Mouse (Mus musculus): ENCODE measurements around the gene Nek1. TPM values are rescaled to one million over a fixed set of nuclear protein-coding genes. Genes with fewer than 3 reads are reported as not detected.

Gene Nek1
- polyA plus RNA-seq, 1 experiment = 1.5 TPM

GRCm38 (mm10) chr8:60965306-60965705 lies 27.7 kb upstream of the Nek1 start:
- Histone ChIP-seq H3K27me3 (ENCODE audit: control insufficient read depth, insufficient read depth, insufficient read length) (no peaks in the 10 kb centered on the region), H3K36me3 (ENCODE audit: control insufficient read depth, insufficient read depth) (no peaks in the 10 kb centered on the region), H3K4me3 (ENCODE audit: insufficient read depth, poor library complexity, severe bottlenecking) (no peak overlapping the region), H3K79me2 (ENCODE audit: control insufficient read depth, insufficient read depth) (peaks cover 38% of the 10 kb centered on the region), H3ac (ENCODE audit: control insufficient read depth, insufficient read length, low read depth) (no peak overlapping the region), H3K79me3 (ENCODE audit: low read depth) (peaks cover 8% of the 10 kb centered on the region)
- no peak for TF ChIP-seq USF1 (IDR thresholded peaks at IDR 0.05; ENCODE audit: low read depth)
- TF ChIP-seq FOSL1 (IDR thresholded peaks at IDR 0.05; ENCODE audit: insufficient read depth, low read length, poor library complexity, severe bottlenecking) = no peak
- no peak for TF ChIP-seq MAX (IDR thresholded peaks at IDR 0.05)
- TF ChIP-seq MYOG (IDR thresholded peaks at IDR 0.05; ENCODE audit: control insufficient read depth, extremely low read depth, insufficient read length) = no peak
- no peak for TF ChIP-seq CTCF (IDR thresholded peaks at IDR 0.05; ENCODE audit: control insufficient read depth, insufficient read depth, insufficient read length)
- no peak for TF ChIP-seq MYOD1 (IDR thresholded peaks at IDR 0.05; ENCODE audit: control insufficient read depth, insufficient read length, low read depth)
- TF ChIP-seq CEBPB (IDR thresholded peaks at IDR 0.05; ENCODE audit: low read depth) = no peak

GRCm38 (mm10) chr8:60965741-60966140 lies 27.3 kb upstream of the Nek1 start:
- H3K79me3 ChIP-seq (ENCODE audit: low read depth) = peaks cover 8% of the 10 kb centered on the region
- TF ChIP-seq FOSL1 (IDR thresholded peaks at IDR 0.05; ENCODE audit: insufficient read depth, low read length, poor library complexity, severe bottlenecking) = no peak
- no peak for TF ChIP-seq MYOG (IDR thresholded peaks at IDR 0.05; ENCODE audit: control insufficient read depth, extremely low read depth, insufficient read length)
- no peak for TF ChIP-seq USF1 (IDR thresholded peaks at IDR 0.05; ENCODE audit: low read depth)
- TF ChIP-seq CTCF (IDR thresholded peaks at IDR 0.05; ENCODE audit: control insufficient read depth, insufficient read depth, insufficient read length) = no peak
- TF ChIP-seq CEBPB (IDR thresholded peaks at IDR 0.05; ENCODE audit: low read depth) = no peak
- TF ChIP-seq MAX (IDR thresholded peaks at IDR 0.05) = no peak
- TF ChIP-seq MYOD1 (IDR thresholded peaks at IDR 0.05; ENCODE audit: control insufficient read depth, insufficient read length, low read depth) = no peak
- H3K79me2 ChIP-seq (ENCODE audit: control insufficient read depth, insufficient read depth) = peaks cover 38% of the 10 kb centered on the region
- H3K4me3 ChIP-seq (ENCODE audit: insufficient read depth, poor library complexity, severe bottlenecking) = no peak overlapping the region
- no peaks in the 10 kb centered on the region for H3K27me3 ChIP-seq (ENCODE audit: control insufficient read depth, insufficient read depth, insufficient read length)
- H3K36me3 ChIP-seq (ENCODE audit: control insufficient read depth, insufficient read depth) = no peaks in the 10 kb centered on the region
- H3ac ChIP-seq (ENCODE audit: control insufficient read depth, insufficient read length, low read depth) = no peak overlapping the region

GRCm38 (mm10) chr8:60969091-60969490 lies 23.9 kb upstream of the Nek1 start:
- Histone ChIP-seq H3K36me3 (ENCODE audit: control insufficient read depth, insufficient read depth) (no peaks in the 10 kb centered on the region), H3K4me3 (ENCODE audit: insufficient read depth, poor library complexity, severe bottlenecking) (no peak overlapping the region), H3K27me3 (ENCODE audit: control insufficient read depth, insufficient read depth, insufficient read length) (no peaks in the 10 kb centered on the region), H3ac (ENCODE audit: control insufficient read depth, insufficient read length, low read depth) (no peak overlapping the region), H3K79me3 (ENCODE audit: low read depth) (peaks cover 8% of the 10 kb centered on the region), H3K79me2 (ENCODE audit: control insufficient read depth, insufficient read depth) (peaks cover 42% of the 10 kb centered on the region)
- TF ChIP-seq FOSL1 (IDR thresholded peaks at IDR 0.05; ENCODE audit: insufficient read depth, low read length, poor library complexity, severe bottlenecking) (no peak), MYOG (IDR thresholded peaks at IDR 0.05; ENCODE audit: control insufficient read depth, extremely low read depth, insufficient read length) (no peak), MAX (IDR thresholded peaks at IDR 0.05) (no peak), MYOD1 (IDR thresholded peaks at IDR 0.05; ENCODE audit: control insufficient read depth, insufficient read length, low read depth) (no peak), CTCF (IDR thresholded peaks at IDR 0.05; ENCODE audit: control insufficient read depth, insufficient read depth, insufficient read length) (no peak), CEBPB (IDR thresholded peaks at IDR 0.05; ENCODE audit: low read depth) (no peak), USF1 (IDR thresholded peaks at IDR 0.05; ENCODE audit: low read depth) (no peak)

DNA sequence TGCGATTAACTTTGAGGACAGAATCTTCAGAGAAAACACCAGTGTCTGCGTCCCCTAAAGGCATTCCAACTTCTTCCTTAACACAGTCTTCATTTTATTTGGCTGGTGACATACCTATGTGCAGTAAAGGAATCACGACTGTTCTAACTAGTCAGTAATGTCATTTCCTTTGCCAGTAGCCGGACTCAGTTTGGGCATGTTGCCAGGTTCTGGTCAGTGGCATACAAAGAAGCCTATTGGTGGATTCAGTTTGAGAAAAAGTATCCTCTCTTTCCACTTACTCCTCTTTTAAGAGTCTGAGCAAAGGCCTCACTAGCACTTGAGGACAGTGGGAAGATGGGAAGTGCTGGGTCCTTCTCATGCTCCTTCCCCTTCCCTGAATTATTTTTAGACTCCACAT lies 21.2 kb upstream of the Nek1 start:
- Histone ChIP-seq H3K36me3 (ENCODE audit: control insufficient read depth, insufficient read depth) (no peaks in the 10 kb centered on the region), H3K27me3 (ENCODE audit: control insufficient read depth, insufficient read depth, insufficient read length) (no peaks in the 10 kb centered on the region), H3K79me2 (ENCODE audit: control insufficient read depth, insufficient read depth) (peaks cover 33% of the 10 kb centered on the region), H3ac (ENCODE audit: control insufficient read depth, insufficient read length, low read depth) (no peak overlapping the region), H3K4me3 (ENCODE audit: insufficient read depth, poor library complexity, severe bottlenecking) (no peak overlapping the region), H3K79me3 (ENCODE audit: low read depth) (peaks cover 9% of the 10 kb centered on the region)
- TF ChIP-seq MAX (IDR thresholded peaks at IDR 0.05) (no peak), MYOG (IDR thresholded peaks at IDR 0.05; ENCODE audit: control insufficient read depth, extremely low read depth, insufficient read length) (no peak), CEBPB (IDR thresholded peaks at IDR 0.05; ENCODE audit: low read depth) (no peak), FOSL1 (IDR thresholded peaks at IDR 0.05; ENCODE audit: insufficient read depth, low read length, poor library complexity, severe bottlenecking) (no peak), MYOD1 (IDR thresholded peaks at IDR 0.05; ENCODE audit: control insufficient read depth, insufficient read length, low read depth) (no peak), CTCF (IDR thresholded peaks at IDR 0.05; ENCODE audit: control insufficient read depth, insufficient read depth, insufficient read length) (no peak), USF1 (IDR thresholded peaks at IDR 0.05; ENCODE audit: low read depth) (no peak)

DNA sequence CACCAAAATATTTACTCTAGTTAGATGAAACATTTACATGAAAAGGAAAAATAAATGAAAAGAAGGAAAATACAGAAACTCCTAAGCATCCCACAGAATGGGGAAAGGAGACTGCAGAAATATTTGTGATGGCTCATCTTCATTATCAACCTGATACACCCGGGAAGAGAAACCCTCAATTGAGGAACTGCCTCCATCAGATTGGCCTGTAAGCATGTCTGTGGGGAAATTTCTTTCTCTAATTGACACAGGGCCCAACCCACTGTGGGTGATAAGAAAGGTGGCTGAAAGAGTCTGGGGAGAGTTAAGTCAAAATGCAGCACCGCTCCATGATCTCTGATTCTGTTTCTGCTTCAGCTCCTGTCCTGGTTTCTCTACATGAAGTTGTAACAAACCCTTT lies 19.5 kb upstream of the Nek1 start:
- H3K79me3 ChIP-seq (ENCODE audit: low read depth) = peaks cover 7% of the 10 kb centered on the region
- no peak overlapping the region for H3ac ChIP-seq (ENCODE audit: control insufficient read depth, insufficient read length, low read depth)
- H3K4me3 ChIP-seq (ENCODE audit: insufficient read depth, poor library complexity, severe bottlenecking) = no peak overlapping the region
- H3K27me3 ChIP-seq (ENCODE audit: control insufficient read depth, insufficient read depth, insufficient read length) = no peaks in the 10 kb centered on the region
- peaks cover 40% of the 10 kb centered on the region for H3K79me2 ChIP-seq (ENCODE audit: control insufficient read depth, insufficient read depth)
- TF ChIP-seq FOSL1 (IDR thresholded peaks at IDR 0.05; ENCODE audit: insufficient read depth, low read length, poor library complexity, severe bottlenecking) (no peak), CEBPB (IDR thresholded peaks at IDR 0.05; ENCODE audit: low read depth) (no peak), MYOG (IDR thresholded peaks at IDR 0.05; ENCODE audit: control insufficient read depth, extremely low read depth, insufficient read length) (no peak), MYOD1 (IDR thresholded peaks at IDR 0.05; ENCODE audit: control insufficient read depth, insufficient read length, low read depth) (no peak), CTCF (IDR thresholded peaks at IDR 0.05; ENCODE audit: control insufficient read depth, insufficient read depth, insufficient read length) (no peak), USF1 (IDR thresholded peaks at IDR 0.05; ENCODE audit: low read depth) (no peak), MAX (IDR thresholded peaks at IDR 0.05) (no peak)
- no peaks in the 10 kb centered on the region for H3K36me3 ChIP-seq (ENCODE audit: control insufficient read depth, insufficient read depth)

- no peak overlapping the region for H3ac ChIP-seq (ENCODE audit: control insufficient read depth, insufficient read length, low read depth)
- TF ChIP-seq FOSL1 (IDR thresholded peaks at IDR 0.05; ENCODE audit: insufficient read depth, low read length, poor library complexity, severe bottlenecking) (no peak), USF1 (IDR thresholded peaks at IDR 0.05; ENCODE audit: low read depth) (no peak), MYOD1 (IDR thresholded peaks at IDR 0.05; ENCODE audit: control insufficient read depth, insufficient read length, low read depth) (no peak), CEBPB (IDR thresholded peaks at IDR 0.05; ENCODE audit: low read depth) (no peak), MAX (IDR thresholded peaks at IDR 0.05) (no peak), MYOG (IDR thresholded peaks at IDR 0.05; ENCODE audit: control insufficient read depth, extremely low read depth, insufficient read length) (no peak), CTCF (IDR thresholded peaks at IDR 0.05; ENCODE audit: control insufficient read depth, insufficient read depth, insufficient read length) (no peak)
These were observed 18.2 kb upstream of the Nek1 start for GRCm38 (mm10) chr8:60974837-60975236.

More at GRCm38 (mm10) chr8:60974837-60975236, 18.2 kb upstream of the Nek1 start:
- no peaks in the 10 kb centered on the region for H3K27me3 ChIP-seq (ENCODE audit: control insufficient read depth, insufficient read depth, insufficient read length)
- H3K36me3 ChIP-seq (ENCODE audit: control insufficient read depth, insufficient read depth) = no peaks in the 10 kb centered on the region
- H3K79me3 ChIP-seq (ENCODE audit: low read depth) = peaks cover 16% of the 10 kb centered on the region
- H3K79me2 ChIP-seq (ENCODE audit: control insufficient read depth, insufficient read depth) = peaks cover 54% of the 10 kb centered on the region
- H3K4me3 ChIP-seq (ENCODE audit: insufficient read depth, poor library complexity, severe bottlenecking) = no peak overlapping the region
